ENCODE assay signal across 19 mouse cellular contexts in genomic region chr1:149199284-149199683, GRCm38 (mm10).
DNase-seq lines count a peak whose midpoint lies in the region; ATAC-seq and TF ChIP-seq lines count a peak whose summit lies in the region.
"Had no signal": no experiment of that assay in that cellular context is flagged by ENCODE, and none has a peak within 500 bp of the region (broad histone marks: within the 10 kb centered on the region; RNA-seq: fewer than 3 reads in every experiment).

No protein-coding gene starts in this region.

- no peaks in the 10 kb centered on the region for H3K36me3 ChIP-seq in forebrain, embryonic 13.5 days (ENCODE audit: poor library complexity, severe bottlenecking)
- H3K36me3 ChIP-seq in forebrain, embryonic 16.5 days (ENCODE audit: control insufficient read depth, insufficient read depth): no peaks in the 10 kb centered on the region
- H3K36me3 ChIP-seq in midbrain, embryonic 11.5 days (ENCODE audit: control insufficient read depth, insufficient read depth, low read length): no peaks in the 10 kb centered on the region
- no peaks in the 10 kb centered on the region for H3K36me3 ChIP-seq in midbrain, embryonic 13.5 days
- H3K36me3 ChIP-seq in forebrain, postnatal 0 days (ENCODE audit: insufficient read depth): no peaks in the 10 kb centered on the region
- H3K36me3 ChIP-seq: embryonic facial prominence, embryonic 13.5 days; embryonic facial prominence, embryonic 15.5 days had no signal

- peak; percentile 83 for ATAC-seq in forebrain, embryonic 13.5 days
- no peak for ATAC-seq in forebrain, embryonic 16.5 days
- no peak for ATAC-seq in midbrain, embryonic 11.5 days (ENCODE audit: low FRiP score)
- no peak for ATAC-seq in midbrain, embryonic 13.5 days
- ATAC-seq in forebrain, postnatal 0 days: peak; percentile 78; the same call in 1 of the 2 replicates

- no peak overlapping the region for H3K4me2 ChIP-seq in forebrain, embryonic 13.5 days
- no peak overlapping the region for H3K4me2 ChIP-seq in forebrain, embryonic 16.5 days (ENCODE audit: low read length)
- no peak overlapping the region for H3K4me2 ChIP-seq in midbrain, embryonic 11.5 days
- H3K4me2 ChIP-seq in midbrain, embryonic 13.5 days (replicated peaks): no peak overlapping the region
- no peak overlapping the region for H3K4me2 ChIP-seq in forebrain, postnatal 0 days (ENCODE audit: low read depth)
- H3K4me2 ChIP-seq: embryonic facial prominence, embryonic 13.5 days; embryonic facial prominence, embryonic 15.5 days had no signal

- WGBS in forebrain, embryonic 13.5 days: 61% methylated on average over 2 of the region's 2 CpGs
- 46% methylated on average over 2 of the region's 2 CpGs for WGBS in forebrain, embryonic 16.5 days
- 89% methylated on average over 2 of the region's 2 CpGs for WGBS in midbrain, embryonic 11.5 days
- 87% methylated on average over 2 of the region's 2 CpGs for WGBS in midbrain, embryonic 13.5 days
- WGBS in forebrain, postnatal 0 days: 50% methylated on average over 2 of the region's 2 CpGs

- no peak overlapping the region for H3K9ac ChIP-seq in forebrain, embryonic 13.5 days
- H3K9ac ChIP-seq in forebrain, embryonic 16.5 days (replicated peaks; ENCODE audit: low read depth, low read length): no peak overlapping the region
- H3K9ac ChIP-seq in midbrain, embryonic 11.5 days (ENCODE audit: low read length): no peak overlapping the region
- H3K9ac ChIP-seq in midbrain, embryonic 13.5 days (replicated peaks): no peak overlapping the region
- H3K9ac ChIP-seq in forebrain, postnatal 0 days: no peak overlapping the region
- H3K9ac ChIP-seq: embryonic facial prominence, embryonic 13.5 days; embryonic facial prominence, embryonic 15.5 days had no signal

- peak; percentile 69 for DNase-seq in midbrain, embryonic 11.5 days (ENCODE audit: low spot score, missing footprints)
- no peak for DNase-seq in forebrain, postnatal 0 days
- DNase-seq in frontal cortex, postnatal 25 days (ENCODE audit: low spot score in 2 of 2): no peak
- DNase-seq: adrenal gland, adult 2 months; adrenal gland, postnatal 10 days; adrenal gland, postnatal 25 days; cerebellum, adult 11 months; cerebellum, adult 18-20 months; cerebellum, adult 8-10 months; cerebellum, adult 9-11 months; cerebellum, postnatal 14 days; cerebellum, postnatal 36 days; embryo, embryonic 11 days had no signal

- H3K4me1 ChIP-seq in forebrain, embryonic 13.5 days: peaks cover 4% of the 10 kb centered on the region; the same call in 1 of the 2 replicates
- H3K4me1 ChIP-seq in forebrain, embryonic 16.5 days (replicated peaks; ENCODE audit: control insufficient read depth, insufficient read depth, low read length): peaks cover 2% of the 10 kb centered on the region; the same call in 1 of the 2 replicates
- no peaks in the 10 kb centered on the region for H3K4me1 ChIP-seq in midbrain, embryonic 11.5 days (ENCODE audit: control insufficient read depth, insufficient read depth, low read length)
- no peaks in the 10 kb centered on the region for H3K4me1 ChIP-seq in midbrain, embryonic 13.5 days (replicated peaks)
- H3K4me1 ChIP-seq in forebrain, postnatal 0 days (ENCODE audit: insufficient read depth): no peaks in the 10 kb centered on the region
- H3K4me1 ChIP-seq: embryonic facial prominence, embryonic 13.5 days; embryonic facial prominence, embryonic 15.5 days had no signal

- no peaks in the 10 kb centered on the region for H3K27me3 ChIP-seq in forebrain, embryonic 13.5 days
- H3K27me3 ChIP-seq in forebrain, embryonic 16.5 days (replicated peaks; ENCODE audit: control insufficient read depth, insufficient read depth, low read length): no peaks in the 10 kb centered on the region
- H3K27me3 ChIP-seq in midbrain, embryonic 11.5 days (ENCODE audit: control insufficient read depth, insufficient read depth, low read length): no peaks in the 10 kb centered on the region
- H3K27me3 ChIP-seq in midbrain, embryonic 13.5 days: no peaks in the 10 kb centered on the region
- H3K27me3 ChIP-seq in forebrain, postnatal 0 days (ENCODE audit: insufficient read depth, low read length): no peaks in the 10 kb centered on the region
- H3K27me3 ChIP-seq: embryonic facial prominence, embryonic 13.5 days; embryonic facial prominence, embryonic 15.5 days had no signal

- H3K4me3 ChIP-seq in forebrain, embryonic 13.5 days: no peak overlapping the region
- H3K4me3 ChIP-seq in forebrain, embryonic 16.5 days (replicated peaks; ENCODE audit: low read length): no peak overlapping the region
- H3K4me3 ChIP-seq in midbrain, embryonic 11.5 days (ENCODE audit: low read depth, low read length): no peak overlapping the region
- H3K4me3 ChIP-seq in midbrain, embryonic 13.5 days (replicated peaks): no peak overlapping the region
- H3K4me3 ChIP-seq in forebrain, postnatal 0 days (ENCODE audit: low read depth, low read length): no peak overlapping the region
- H3K4me3 ChIP-seq: embryonic facial prominence, embryonic 13.5 days; embryonic facial prominence, embryonic 15.5 days; erythroblast, embryonic 14.5 days had no signal

- H3K9me3 ChIP-seq in forebrain, embryonic 13.5 days (replicated peaks): no peaks in the 10 kb centered on the region
- no peaks in the 10 kb centered on the region for H3K9me3 ChIP-seq in forebrain, embryonic 16.5 days (ENCODE audit: control insufficient read depth, low read length)
- no peaks in the 10 kb centered on the region for H3K9me3 ChIP-seq in midbrain, embryonic 11.5 days (ENCODE audit: control insufficient read depth, low read length)
- H3K9me3 ChIP-seq in midbrain, embryonic 13.5 days: no peaks in the 10 kb centered on the region
- H3K9me3 ChIP-seq in forebrain, postnatal 0 days (ENCODE audit: low read length): no peaks in the 10 kb centered on the region
- H3K9me3 ChIP-seq: embryonic facial prominence, embryonic 13.5 days; embryonic facial prominence, embryonic 15.5 days had no signal

- TF ChIP-seq CTCF in forebrain, postnatal 0 days (IDR thresholded peaks at IDR 0.05; ENCODE audit: low read depth): no peak

- H3K27ac ChIP-seq in forebrain, embryonic 13.5 days: no peak overlapping the region
- no peak overlapping the region for H3K27ac ChIP-seq in forebrain, embryonic 16.5 days (ENCODE audit: low read length)
- H3K27ac ChIP-seq in midbrain, embryonic 11.5 days (ENCODE audit: low read depth, low read length): no peak overlapping the region
- H3K27ac ChIP-seq in midbrain, embryonic 13.5 days: no peak overlapping the region
- no peak overlapping the region for H3K27ac ChIP-seq in forebrain, postnatal 0 days (ENCODE audit: low read depth, low read length)
- H3K27ac ChIP-seq: embryonic facial prominence, embryonic 13.5 days; embryonic facial prominence, embryonic 15.5 days had no signal

Comparison
In these comparisons a context has a peak if more than half of its experiments do, and no peak if none do; other contexts are left out.
1. ATAC-seq: peak in forebrain, embryonic 13.5 days (single experiment) and forebrain, postnatal 0 days (single experiment); none in forebrain, embryonic 16.5 days (single experiment), midbrain, embryonic 11.5 days (single experiment) and midbrain, embryonic 13.5 days (single experiment).